Mouse (Mus musculus) midbrain, embryonic 15.5 days (tissue): ENCODE measurements around the gene Qser1. TPM values are rescaled to one million over a fixed set of nuclear protein-coding genes. Genes with fewer than 3 reads are reported as not detected.

Experiments used
- ATAC-seq: fragments of 200-750 bp; cut with Nextera tagmentation; replicated peaks from 2 replicates; pipeline ENCODE4 v1.8.0; 2017; ENCODE audit warnings: moderate TSS enrichment
- H3K27ac ChIP-seq: fragments of 300-500 bp; sonication (generic); 2 replicates; pipeline ENCODE4 v1.5.1; 2015; ENCODE audit warnings: mild to moderate bottlenecking, inconsistent platforms
- H3K27me3 ChIP-seq: fragments of 300-500 bp; sonication (generic); replicated peaks from 2 replicates; pipeline ENCODE4 v1.6.1; 2015; ENCODE audit warnings: inconsistent platforms
- H3K36me3 ChIP-seq: fragments of 300-500 bp; sonication (generic); replicated peaks from 2 replicates; pipeline ENCODE4 v1.6.1; 2015; ENCODE audit warnings: inconsistent platforms
- H3K4me1 ChIP-seq: fragments of 300-500 bp; sonication (generic); 2 replicates; pipeline ENCODE4 v1.6.1; 2015; ENCODE audit warnings: inconsistent platforms
- H3K4me2 ChIP-seq: fragments of 300-500 bp; sonication (generic); 2 replicates; pipeline ENCODE4 v1.6.1; 2015; ENCODE audit warnings: inconsistent platforms, mild to moderate bottlenecking, moderate library complexity
- H3K4me3 ChIP-seq: fragments of 300-500 bp; sonication (generic); 2 replicates; pipeline ENCODE4 v1.5.1; 2015; ENCODE audit warnings: mild to moderate bottlenecking, inconsistent platforms
- H3K9ac ChIP-seq: fragments of 300-500 bp; sonication (generic); 2 replicates; pipeline ENCODE4 v1.6.1; 2015; ENCODE audit warnings: mild to moderate bottlenecking, inconsistent platforms
- H3K9me3 ChIP-seq: fragments of 300-500 bp; sonication (generic); 2 replicates; pipeline ENCODE4 v1.6.1; 2016; ENCODE audit warnings: inconsistent platforms
- WGBS: fragments of 180-500 bp; shearing (Covaris S2); methylation state at CpG from one replicate; pipeline ENCODE4 v1.1.7; 2015; ENCODE audit warnings: mixed read lengths; 5-methylcytosine and 5-hydroxymethylcytosine counted together
- polyA plus RNA-seq: library from polyadenylated mRNA; unstranded; fragments of >200 nt; fragmentation: Nextera tagmentation; extraction: Ambion mirVana; gene quantifications from 2 replicates; pipeline ENCODE4 v1.2.1, GENCODE M21; 2015

Qser1 gene
- polyA plus RNA-seq, 1 experiment from 2014 or later: 7.1 TPM

- ATAC-seq: peak; percentile 91
- peak within 1 kb of the TSS; percentile 100 for H3K4me2 ChIP-seq
Observed at GRCm38 (mm10) chr2:104742741-104743064, 73.9 kb downstream of the Qser1 start, which contains the start of gene Depdc7. TSS of gene Depdc7 (minus strand) at chr2:104742878.

GRCm38 (mm10) chr2:104741896-104742740, 74.4 kb downstream of the Qser1 start:
- Histone ChIP-seq H3K9ac (peak overlapping the region; percentile 61), H3K4me1 (peaks cover 20% of the 10 kb centered on the region), H3K27me3 (peaks cover 14% of the 10 kb centered on the region), H3K27ac (no peak overlapping the region), H3K4me2 (peak overlapping the region; percentile 100), H3K36me3 (no peaks in the 10 kb centered on the region), H3K4me3 (peak overlapping the region; percentile 81), H3K9me3 (no peaks in the 10 kb centered on the region)
- no peak for ATAC-seq
- WGBS: 5% methylated on average over 44 of the region's 46 CpGs

More at GRCm38 (mm10) chr2:104742741-104743064, 73.9 kb downstream of the Qser1 start, which contains the start of gene Depdc7:
- Histone ChIP-seq H3K4me1 (peaks cover 20% of the 10 kb centered on the region), H3K9me3 (no peaks in the 10 kb centered on the region), H3K27me3 (peaks cover 14% of the 10 kb centered on the region), H3K4me3 (peak within 1 kb of the TSS; percentile 81), H3K27ac (no peak within 1 kb of the TSS), H3K36me3 (no peaks in the 10 kb centered on the region), H3K9ac (peak within 1 kb of the TSS; percentile 61)
- 0% methylated on average over 31 of the region's 31 CpGs for WGBS

DNA sequence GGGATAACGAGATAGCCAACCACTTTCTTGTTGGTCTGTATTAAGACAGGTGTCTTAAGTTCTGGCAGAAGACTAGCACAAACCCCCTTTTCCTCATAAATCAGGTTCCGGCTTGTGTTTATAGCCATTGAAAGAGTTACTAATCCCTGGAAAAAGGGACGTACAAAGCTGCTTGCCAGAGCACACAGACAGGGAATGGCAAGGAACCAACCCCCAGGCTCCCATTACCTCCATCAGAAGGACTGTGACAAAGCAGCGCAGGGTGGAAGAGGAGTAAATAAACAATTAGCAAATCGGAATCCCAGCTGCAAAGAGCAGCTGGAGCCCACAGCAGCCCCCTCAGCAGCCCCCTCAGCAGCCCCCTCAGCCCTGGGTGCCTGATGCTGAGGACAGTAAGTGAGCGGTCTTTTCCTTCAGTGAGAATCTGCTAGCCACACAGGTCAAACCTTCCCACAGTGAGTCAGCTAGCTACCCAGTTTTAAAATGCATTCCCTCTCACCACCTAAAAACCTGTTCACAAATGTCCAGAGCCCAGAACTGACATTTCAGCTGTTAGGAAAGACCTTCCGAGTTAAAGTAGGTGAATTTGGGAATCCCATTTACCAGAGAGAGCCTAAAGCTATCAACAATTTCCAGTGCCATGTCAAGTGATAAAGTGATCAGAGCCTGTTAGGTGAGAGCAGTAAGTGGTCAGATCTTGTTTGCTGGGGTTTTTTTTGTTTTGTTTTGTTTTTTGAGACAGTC, 75.4 kb downstream of the Qser1 start:
- Histone ChIP-seq H3K4me3 (no peak overlapping the region), H3K27ac (no peak overlapping the region), H3K9me3 (no peaks in the 10 kb centered on the region), H3K4me1 (peaks cover 20% of the 10 kb centered on the region), H3K4me2 (no peak overlapping the region), H3K36me3 (no peaks in the 10 kb centered on the region), H3K27me3 (peaks cover 14% of the 10 kb centered on the region), H3K9ac (no peak overlapping the region)
- no peak for ATAC-seq
- WGBS: 29% methylated on average over 7 of the region's 7 CpGs

- H3K27me3 ChIP-seq: peaks cover 14% of the 10 kb centered on the region
- H3K4me3 ChIP-seq: no peak overlapping the region
- H3K9ac ChIP-seq: no peak overlapping the region
- no peak for ATAC-seq
- H3K36me3 ChIP-seq: no peaks in the 10 kb centered on the region
- H3K4me1 ChIP-seq: peaks cover 20% of the 10 kb centered on the region
- no peaks in the 10 kb centered on the region for H3K9me3 ChIP-seq
- H3K4me2 ChIP-seq: no peak overlapping the region
- WGBS: 57% methylated on average over 7 of the region's 7 CpGs
- H3K27ac ChIP-seq: no peak overlapping the region
Observed at GRCm38 (mm10) chr2:104740248-104740949, 76.2 kb downstream of the Qser1 start.

GRCm38 (mm10) chr2:104739691-104740090, 76.9 kb downstream of the Qser1 start:
- Histone ChIP-seq H3K27me3 (peaks cover 14% of the 10 kb centered on the region), H3K4me2 (no peak overlapping the region), H3K4me1 (peaks cover 20% of the 10 kb centered on the region), H3K9ac (no peak overlapping the region), H3K27ac (no peak overlapping the region), H3K36me3 (no peaks in the 10 kb centered on the region), H3K4me3 (no peak overlapping the region), H3K9me3 (no peaks in the 10 kb centered on the region)
- 93% methylated on average over 2 of the region's 2 CpGs for WGBS
- no peak for ATAC-seq

DNA sequence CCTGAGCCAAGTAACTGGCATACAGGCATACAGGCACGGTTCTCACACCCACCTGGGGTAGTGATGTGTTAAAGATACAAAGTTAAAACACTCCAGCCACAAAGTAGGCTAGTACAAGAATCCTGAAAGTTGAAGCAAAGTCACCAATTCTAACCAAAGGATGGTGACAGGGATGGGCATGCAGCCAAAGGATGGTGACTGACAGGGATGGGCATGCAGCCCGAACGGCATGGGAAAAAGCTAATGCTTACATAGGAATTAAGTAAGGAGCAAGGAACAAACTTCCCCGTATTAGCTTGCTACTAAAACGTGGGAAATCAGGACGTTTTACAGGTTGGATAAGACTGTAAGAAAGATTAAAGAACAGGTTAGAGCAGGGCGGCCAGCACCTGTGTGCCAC, 80.3 kb downstream of the Qser1 start:
- H3K4me2 ChIP-seq: no peak overlapping the region
- no peak overlapping the region for H3K27ac ChIP-seq
- no peak overlapping the region for H3K9ac ChIP-seq
- H3K4me1 ChIP-seq: peaks cover 2% of the 10 kb centered on the region; the same call in 1 of the 2 replicates
- no peaks in the 10 kb centered on the region for H3K36me3 ChIP-seq
- ATAC-seq: no peak
- no peaks in the 10 kb centered on the region for H3K9me3 ChIP-seq
- no peak overlapping the region for H3K4me3 ChIP-seq
- 65% methylated on average over 7 of the region's 7 CpGs for WGBS
- H3K27me3 ChIP-seq: peaks cover 12% of the 10 kb centered on the region

- H3K4me3 ChIP-seq: no peak overlapping the region
- no peaks in the 10 kb centered on the region for H3K9me3 ChIP-seq
- ATAC-seq: no peak
- no peaks in the 10 kb centered on the region for H3K27me3 ChIP-seq
- no peaks in the 10 kb centered on the region for H3K36me3 ChIP-seq
- no peak overlapping the region for H3K27ac ChIP-seq
- 60% methylated on average over 7 of the region's 7 CpGs for WGBS
- H3K9ac ChIP-seq: no peak overlapping the region
- no peak overlapping the region for H3K4me2 ChIP-seq
- no peaks in the 10 kb centered on the region for H3K4me1 ChIP-seq
Observed at GRCm38 (mm10) chr2:104732562-104733256, 83.9 kb downstream of the Qser1 start.

DNA sequence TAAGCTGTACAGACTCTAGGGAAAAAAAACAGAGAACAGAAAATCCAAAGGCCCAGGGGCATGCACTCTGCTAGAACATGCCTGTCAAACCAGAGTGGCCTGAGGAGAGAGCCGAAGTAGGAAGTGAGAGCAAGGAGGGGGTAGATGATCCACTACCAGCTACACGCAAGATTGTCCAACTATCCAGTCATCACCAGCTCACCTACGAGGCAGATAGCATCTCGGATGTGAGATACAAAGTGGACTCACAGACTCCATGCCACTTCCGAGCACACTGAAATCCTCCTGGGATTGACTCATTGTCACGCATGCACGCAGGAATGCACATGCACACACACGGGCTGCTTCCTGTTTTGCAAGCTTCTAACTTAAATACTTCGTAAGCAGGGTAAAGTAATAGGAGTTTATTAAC, 84.5 kb downstream of the Qser1 start:
- Histone ChIP-seq H3K4me1 (no peaks in the 10 kb centered on the region), H3K36me3 (no peaks in the 10 kb centered on the region), H3K4me2 (no peak overlapping the region), H3K9ac (no peak overlapping the region), H3K4me3 (no peak overlapping the region), H3K27me3 (no peaks in the 10 kb centered on the region), H3K27ac (no peak overlapping the region), H3K9me3 (no peaks in the 10 kb centered on the region)
- ATAC-seq: no peak
- WGBS: 89% methylated on average over 9 of the region's 9 CpGs

- Histone ChIP-seq H3K27ac (no peak overlapping the region), H3K4me1 (no peaks in the 10 kb centered on the region), H3K9ac (no peak overlapping the region), H3K4me2 (no peak overlapping the region), H3K27me3 (no peaks in the 10 kb centered on the region), H3K9me3 (no peaks in the 10 kb centered on the region), H3K36me3 (no peaks in the 10 kb centered on the region), H3K4me3 (no peak overlapping the region)
- ATAC-seq: no peak
- WGBS: 60% methylated on average over 1 of the region's 1 CpGs
Observed at GRCm38 (mm10) chr2:104727369-104727768, 89.2 kb downstream of the Qser1 start.

- Histone ChIP-seq H3K4me1 (no peaks in the 10 kb centered on the region), H3K9me3 (no peaks in the 10 kb centered on the region), H3K36me3 (no peaks in the 10 kb centered on the region), H3K9ac (no peak overlapping the region), H3K27me3 (no peaks in the 10 kb centered on the region), H3K4me2 (no peak overlapping the region), H3K27ac (no peak overlapping the region), H3K4me3 (no peak overlapping the region)
- ATAC-seq: no peak
- WGBS: 77% methylated on average over 3 of the region's 3 CpGs
Observed at GRCm38 (mm10) chr2:104722021-104722420, 94.5 kb downstream of the Qser1 start.

- Histone ChIP-seq H3K27ac (no peak overlapping the region), H3K4me2 (no peak overlapping the region), H3K4me3 (no peak overlapping the region), H3K36me3 (no peaks in the 10 kb centered on the region), H3K9me3 (no peaks in the 10 kb centered on the region), H3K9ac (no peak overlapping the region), H3K27me3 (no peaks in the 10 kb centered on the region), H3K4me1 (peaks cover 2% of the 10 kb centered on the region)
- 91% methylated on average over 4 of the region's 4 CpGs for WGBS
- ATAC-seq: no peak
Observed at GRCm38 (mm10) chr2:104717827-104718226, 98.7 kb downstream of the Qser1 start.
